Mouse (Mus musculus) intestine, embryonic 15.5 days (tissue): ENCODE results near the gene Usp3. TPM values are rescaled to one million over a fixed set of nuclear protein-coding genes. Genes with fewer than 3 reads are reported as not detected.

ENCODE experiments used
- ATAC-seq: fragments of 200-750 bp; cut with Nextera tagmentation; 2 replicates; pipeline ENCODE4 v1.8.0; 2017; ENCODE audit warnings: moderate TSS enrichment, moderate library complexity
- H3K27ac ChIP-seq: fragments of 300-500 bp; sonication (generic); 2 replicates; pipeline ENCODE4 v1.5.1; 2015; ENCODE audit warnings: mild to moderate bottlenecking, inconsistent platforms
- H3K27me3 ChIP-seq: fragments of 300-500 bp; sonication (generic); replicated peaks from 2 replicates; pipeline ENCODE4 v1.6.1; 2015; ENCODE audit warnings: inconsistent platforms
- H3K36me3 ChIP-seq: fragments of 300-500 bp; sonication (generic); 2 replicates; pipeline ENCODE4 v1.6.1; 2015; ENCODE audit warnings: inconsistent platforms
- H3K4me1 ChIP-seq: fragments of 300-500 bp; sonication (generic); replicated peaks from 2 replicates; pipeline ENCODE4 v1.6.1; 2015; ENCODE audit warnings: inconsistent platforms
- H3K4me2 ChIP-seq: fragments of 300-500 bp; sonication (generic); replicated peaks from 2 replicates; pipeline ENCODE4 v1.6.1; 2015; ENCODE audit warnings: mild to moderate bottlenecking, inconsistent platforms
- H3K4me3 ChIP-seq: fragments of 300-500 bp; sonication (generic); replicated peaks from 2 replicates; pipeline ENCODE4 v1.5.1; 2015; ENCODE audit warnings: inconsistent platforms
- H3K9ac ChIP-seq: fragments of 300-500 bp; sonication (generic); 2 replicates; pipeline ENCODE4 v1.6.1; 2015; ENCODE audit warnings: inconsistent platforms
- H3K9me3 ChIP-seq: fragments of 300-500 bp; sonication (generic); 2 replicates; pipeline ENCODE4 v1.6.1; 2016; ENCODE audit warnings: inconsistent platforms
- WGBS: fragments of 180-500 bp; shearing (Covaris S2); methylation state at CpG from one replicate; pipeline ENCODE4 v1.1.7; 2015; 5-methylcytosine and 5-hydroxymethylcytosine counted together
- polyA plus RNA-seq: library from polyadenylated mRNA; unstranded; fragments of >200 nt; fragmentation: Nextera tagmentation; extraction: Ambion mirVana; gene quantifications from 2 replicates; pipeline ENCODE4 v1.2.1, GENCODE M21; 2015

Gene Usp3
- polyA plus RNA-seq, result 78.9 and 79.5 TPM in 2 replicates

- peak within 1 kb of the TSS; percentile 96 for H3K27ac ChIP-seq
- H3K4me2 ChIP-seq, result peak within 1 kb of the TSS; percentile 82
- no peaks in the 10 kb centered on the region for H3K27me3 ChIP-seq
- H3K9me3 ChIP-seq, result no peaks in the 10 kb centered on the region
- no peaks in the 10 kb centered on the region for H3K36me3 ChIP-seq
- WGBS, result under 1% methylated on average over 72 of the region's 73 CpGs
- peaks cover 30% of the 10 kb centered on the region for H3K4me1 ChIP-seq
- ATAC-seq, result peak; percentile 94
- peak within 1 kb of the TSS; percentile 91 for H3K4me3 ChIP-seq
- H3K9ac ChIP-seq, result peak within 1 kb of the TSS; percentile 100
Measured at GRCm38 (mm10) chr9:66592708-66593612, at the start of gene Usp3. Gene Usp3 (minus strand): TSS chr9:66593142.

GRCm38 (mm10) chr9:66640491-66640890, 47.5 kb upstream of the Usp3 start:
- Histone ChIP-seq H3K9me3 (no peaks in the 10 kb centered on the region), H3K27ac (no peak overlapping the region), H3K36me3 (no peaks in the 10 kb centered on the region), H3K4me2 (no peak overlapping the region), H3K4me1 (no peaks in the 10 kb centered on the region), H3K27me3 (no peaks in the 10 kb centered on the region), H3K9ac (no peak overlapping the region), H3K4me3 (no peak overlapping the region)
- no peak for ATAC-seq
- WGBS, result 77% methylated on average over 7 of the region's 7 CpGs

- no peak overlapping the region for H3K4me2 ChIP-seq
- no peak overlapping the region for H3K4me3 ChIP-seq
- no peaks in the 10 kb centered on the region for H3K27me3 ChIP-seq
Measured at GRCm38 (mm10) chr9:66639626-66640025, 46.7 kb upstream of the Usp3 start.

GRCm38 (mm10) chr9:66632441-66632840, 39.5 kb upstream of the Usp3 start:
- no peaks in the 10 kb centered on the region for H3K9me3 ChIP-seq
- H3K27ac ChIP-seq, result no peak overlapping the region
- no peak overlapping the region for H3K4me3 ChIP-seq
- 0 out of 2 replicates have a peak, but pooled peaks cover 4% of the 10 kb centered on the region for H3K4me1 ChIP-seq
- WGBS, result 72% methylated on average over 1 of the region's 1 CpGs
- ATAC-seq, result no peak
- H3K4me2 ChIP-seq, result no peak overlapping the region
- H3K27me3 ChIP-seq, result no peaks in the 10 kb centered on the region
- no peaks in the 10 kb centered on the region for H3K36me3 ChIP-seq
- no peak overlapping the region for H3K9ac ChIP-seq

More at GRCm38 (mm10) chr9:66639626-66640025, 46.7 kb upstream of the Usp3 start:
- no peaks in the 10 kb centered on the region for H3K36me3 ChIP-seq
- H3K4me1 ChIP-seq, result no peaks in the 10 kb centered on the region
- ATAC-seq, result no peak
- H3K9me3 ChIP-seq, result no peaks in the 10 kb centered on the region
- H3K27ac ChIP-seq, result no peak overlapping the region
- WGBS, result 78% methylated on average over 2 of the region's 2 CpGs
- H3K9ac ChIP-seq, result no peak overlapping the region

GRCm38 (mm10) chr9:66630931-66631330, 38.0 kb upstream of the Usp3 start:
- Histone ChIP-seq H3K27ac (0 out of 2 replicates have a peak overlapping the region, but pooled peaks have one; percentile 13), H3K9ac (no peak overlapping the region), H3K36me3 (no peaks in the 10 kb centered on the region), H3K4me2 (no peak overlapping the region), H3K27me3 (no peaks in the 10 kb centered on the region), H3K9me3 (no peaks in the 10 kb centered on the region), H3K4me3 (no peak overlapping the region), H3K4me1 (0 out of 2 replicates have a peak, but pooled peaks cover 11% of the 10 kb centered on the region)
- ATAC-seq, result no peak
- 15% methylated on average over 1 of the region's 1 CpGs for WGBS

GRCm38 (mm10) chr9:66626661-66627060, 33.7 kb upstream of the Usp3 start:
- WGBS, result 75% methylated on average over 5 of the region's 5 CpGs
- Histone ChIP-seq H3K27me3 (no peaks in the 10 kb centered on the region), H3K9ac (no peak overlapping the region), H3K4me2 (no peak overlapping the region), H3K27ac (no peak overlapping the region), H3K4me3 (no peak overlapping the region), H3K36me3 (no peaks in the 10 kb centered on the region), H3K9me3 (no peaks in the 10 kb centered on the region), H3K4me1 (peaks cover 21% of the 10 kb centered on the region; the same call in 1 of the 2 replicates)
- ATAC-seq, result 0 out of 2 replicates have a peak, but pooled peaks have one; percentile 23

- Histone ChIP-seq H3K36me3 (no peaks in the 10 kb centered on the region), H3K27ac (no peak overlapping the region), H3K4me1 (peaks cover 24% of the 10 kb centered on the region), H3K27me3 (no peaks in the 10 kb centered on the region), H3K4me2 (no peak overlapping the region), H3K9ac (no peak overlapping the region), H3K9me3 (no peaks in the 10 kb centered on the region), H3K4me3 (no peak overlapping the region)
- peak; percentile 37; the same call in 1 of the 2 replicates for ATAC-seq
- WGBS, result 71% methylated on average over 4 of the region's 4 CpGs
Measured at GRCm38 (mm10) chr9:66625974-66626530, 33.1 kb upstream of the Usp3 start.

- H3K4me3 ChIP-seq, result no peak overlapping the region
- no peaks in the 10 kb centered on the region for H3K9me3 ChIP-seq
- H3K4me1 ChIP-seq, result peaks cover 30% of the 10 kb centered on the region
- peak overlapping the region; percentile 5; the same call in 1 of the 2 replicates for H3K27ac ChIP-seq
- ATAC-seq, result peak; percentile 29; the same call in 1 of the 2 replicates
- H3K27me3 ChIP-seq, result no peaks in the 10 kb centered on the region
- H3K36me3 ChIP-seq, result no peaks in the 10 kb centered on the region
- H3K4me2 ChIP-seq, result no peak overlapping the region
- WGBS, result 20% methylated on average over 1 of the region's 1 CpGs
- no peak overlapping the region for H3K9ac ChIP-seq
Measured at GRCm38 (mm10) chr9:66624873-66625272, 31.9 kb upstream of the Usp3 start.

- H3K27ac ChIP-seq, result no peak overlapping the region
- no peaks in the 10 kb centered on the region for H3K9me3 ChIP-seq
- 89% methylated on average over 1 of the region's 1 CpGs for WGBS
- no peaks in the 10 kb centered on the region for H3K27me3 ChIP-seq
- H3K4me3 ChIP-seq, result no peak overlapping the region
- no peak overlapping the region for H3K4me2 ChIP-seq
- ATAC-seq, result no peak
- no peaks in the 10 kb centered on the region for H3K36me3 ChIP-seq
- no peak overlapping the region for H3K9ac ChIP-seq
- peaks cover 36% of the 10 kb centered on the region for H3K4me1 ChIP-seq
Measured at GRCm38 (mm10) chr9:66623627-66624026, 30.7 kb upstream of the Usp3 start.

- no peaks in the 10 kb centered on the region for H3K36me3 ChIP-seq
- H3K9me3 ChIP-seq, result no peaks in the 10 kb centered on the region
- H3K9ac ChIP-seq, result no peak overlapping the region
- H3K4me1 ChIP-seq, result peaks cover 26% of the 10 kb centered on the region
- peak overlapping the region; percentile 12; the same call in 1 of the 2 replicates for H3K4me2 ChIP-seq
- peak overlapping the region; percentile 83 for H3K27ac ChIP-seq
- WGBS, result 7% methylated on average over 6 of the region's 6 CpGs
- no peaks in the 10 kb centered on the region for H3K27me3 ChIP-seq
- ATAC-seq, result peak; percentile 81
- no peak overlapping the region for H3K4me3 ChIP-seq
Measured at GRCm38 (mm10) chr9:66620581-66620981, 27.6 kb upstream of the Usp3 start.

- Histone ChIP-seq H3K9ac (no peak overlapping the region), H3K9me3 (no peaks in the 10 kb centered on the region), H3K27me3 (no peaks in the 10 kb centered on the region), H3K4me2 (peak overlapping the region; percentile 12; the same call in 1 of the 2 replicates), H3K4me3 (no peak overlapping the region), H3K36me3 (no peaks in the 10 kb centered on the region), H3K27ac (peak overlapping the region; percentile 83), H3K4me1 (peaks cover 21% of the 10 kb centered on the region)
- 48% methylated on average over 1 of the region's 1 CpGs for whole genome bisulfite sequencing
- ATAC-seq, result peak; percentile 5; the same call in 1 of the 2 replicates
Measured at GRCm38 (mm10) chr9:66620055-66620454, 27.1 kb upstream of the Usp3 start.

- Histone ChIP-seq H3K4me2 (no peak overlapping the region), H3K4me3 (no peak overlapping the region), H3K36me3 (no peaks in the 10 kb centered on the region), H3K9me3 (no peaks in the 10 kb centered on the region), H3K27ac (no peak overlapping the region), H3K9ac (no peak overlapping the region), H3K27me3 (no peaks in the 10 kb centered on the region), H3K4me1 (peaks cover 28% of the 10 kb centered on the region)
- ATAC-seq, result no peak
- WGBS, result 100% methylated on average over 2 of the region's 2 CpGs
Measured at GRCm38 (mm10) chr9:66617812-66618211, 24.9 kb upstream of the Usp3 start.
